Mouse (Mus musculus): Measurements from ENCODE around the gene Mdm2.

- no peak for TF ChIP-seq GATA1 (IDR thresholded peaks at IDR 0.05; ENCODE audit: borderline replicate concordance, low read length)
- no peak for TF ChIP-seq FLI1 (IDR thresholded peaks at IDR 0.05; ENCODE audit: low read length)
Observed at GRCm38 (mm10) chr10:117738928-117739647, 28.5 kb upstream of the Mdm2 start.
